Mouse (Mus musculus) ovary, postnatal 14 days (tissue): ENCODE measurements around the gene Rif1.

Source experiments
- DNase-seq: peaks from one replicate; pipeline ENCODE4 v3.0.0; 2022; ENCODE audit warnings: low spot score

The Rif1 gene

DNA sequence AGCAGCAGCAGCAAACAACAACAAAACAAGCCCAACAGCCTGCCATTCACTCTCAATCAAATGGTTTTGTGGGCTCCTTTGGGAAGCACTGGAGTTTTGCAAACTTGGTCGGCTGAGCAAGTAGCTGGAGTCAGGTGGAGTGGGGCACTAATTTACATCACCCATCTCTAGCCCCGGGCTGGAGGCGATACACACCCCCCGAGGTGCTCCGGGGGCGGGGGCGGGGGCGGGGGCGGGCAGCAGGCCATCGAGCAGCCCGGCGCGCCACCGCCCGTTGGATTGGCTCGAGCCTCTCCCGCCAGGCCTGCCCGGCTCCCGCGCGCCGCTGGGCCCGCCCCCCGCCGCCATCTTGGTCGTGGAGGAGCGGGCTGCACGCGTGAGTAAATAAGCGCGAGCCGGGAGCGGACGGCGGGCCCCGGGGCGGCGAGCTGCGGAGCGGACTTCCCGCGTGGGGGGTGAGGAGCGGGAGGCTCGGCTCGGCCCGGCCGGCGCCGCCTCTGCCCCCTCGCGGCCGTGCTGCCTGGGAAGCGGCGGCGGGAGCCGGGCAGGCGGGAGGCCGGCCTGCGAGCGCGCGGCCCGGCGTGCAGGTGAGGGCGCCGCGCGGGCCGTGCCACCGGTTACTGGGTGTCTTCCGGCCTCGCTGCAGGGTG is at the start of gene Rif1:
Gene Rif1 (plus strand): TSS at position 342 of the 650 bp plus-strand sequence.
- peak; percentile 79 for DNase-seq

- no peak for DNase-seq
Measured at GRCm38 (mm10) chr2:52027061-52027460, 45.6 kb upstream of the Rif1 start.

DNA sequence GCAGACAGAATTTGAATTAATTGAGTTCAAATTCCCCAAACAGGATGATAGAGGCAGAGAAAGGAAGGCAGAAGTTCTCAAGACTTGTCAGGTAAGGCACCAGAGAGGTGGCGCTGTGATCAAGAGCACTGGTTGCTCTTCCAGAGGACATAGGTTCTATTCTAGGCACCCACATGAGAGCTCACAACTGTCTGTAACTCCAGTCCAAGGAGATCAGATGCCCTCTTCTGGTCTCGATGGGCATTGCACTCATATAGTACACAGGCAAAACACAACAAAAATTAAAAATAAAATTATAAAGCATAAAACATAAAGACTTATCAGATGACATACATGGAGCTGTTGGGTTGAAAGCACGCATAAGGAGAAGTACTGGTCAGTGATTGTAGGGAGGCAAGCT is 43.2 kb upstream of the Rif1 start:
- DNase-seq, result no peak

- DNase-seq, result no peak
Measured at GRCm38 (mm10) chr2:52031491-52031890, 41.1 kb upstream of the Rif1 start.

GRCm38 (mm10) chr2:52034601-52035000 is 38.0 kb upstream of the Rif1 start:
- DNase-seq, result no peak

GRCm38 (mm10) chr2:52035144-52035543 is 37.5 kb upstream of the Rif1 start:
- no peak for DNase-seq

DNA sequence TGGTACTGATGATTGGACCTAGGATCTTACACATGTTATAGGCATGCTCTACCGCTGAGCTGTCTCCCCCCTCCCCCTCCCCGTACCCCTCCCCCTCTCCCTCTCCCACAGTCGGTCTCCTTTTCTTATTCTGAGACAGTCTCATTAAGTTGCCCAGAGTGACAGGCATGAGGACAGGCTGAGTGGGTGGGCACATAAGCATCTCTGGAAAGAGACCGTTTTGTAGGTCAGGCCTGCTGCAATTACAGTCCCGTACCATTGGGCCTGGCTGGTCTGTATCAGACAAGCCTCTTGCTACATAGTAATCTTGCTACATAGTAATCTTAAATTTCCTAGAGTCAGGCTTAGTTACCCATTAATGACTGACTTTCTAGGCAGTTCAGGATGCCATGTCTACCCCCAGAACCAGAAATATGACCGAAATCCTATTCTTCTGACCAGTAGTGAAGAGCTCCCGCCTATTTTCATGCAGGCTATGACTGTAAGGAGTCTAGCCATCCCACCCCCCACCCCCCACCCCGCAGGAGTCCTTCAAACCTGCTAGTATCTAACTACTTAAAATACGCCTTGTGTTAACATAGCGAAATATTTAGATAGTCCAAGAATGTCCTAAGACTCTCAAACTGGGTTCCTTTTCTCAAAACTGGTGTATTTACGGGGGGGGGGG is 35.6 kb upstream of the Rif1 start:
- no peak for DNase-seq

DNA sequence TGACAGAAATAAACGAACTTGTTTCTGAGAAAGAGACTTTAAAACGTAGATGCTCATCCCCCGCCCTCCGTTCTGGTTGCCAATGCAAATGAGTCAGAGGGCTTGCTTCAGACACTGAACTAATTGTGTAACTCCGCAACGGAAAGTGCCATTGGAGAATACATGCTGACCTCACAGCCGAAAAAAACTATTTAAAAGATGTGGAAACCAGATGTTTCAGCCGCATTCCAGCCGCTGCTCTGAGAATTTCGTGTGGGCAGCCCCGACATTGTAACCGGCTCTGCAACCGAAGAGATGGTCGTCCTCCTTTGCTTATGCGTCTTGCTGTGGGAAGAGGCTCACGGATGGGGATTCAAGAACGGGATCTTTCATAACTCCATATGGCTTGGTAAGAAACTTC is 34.8 kb upstream of the Rif1 start, which contains the start of gene Tnfaip6:
Gene Tnfaip6 (plus strand): TSS at position 128 of the 400 bp plus-strand sequence.
- peak; percentile 13 for DNase-seq

DNA sequence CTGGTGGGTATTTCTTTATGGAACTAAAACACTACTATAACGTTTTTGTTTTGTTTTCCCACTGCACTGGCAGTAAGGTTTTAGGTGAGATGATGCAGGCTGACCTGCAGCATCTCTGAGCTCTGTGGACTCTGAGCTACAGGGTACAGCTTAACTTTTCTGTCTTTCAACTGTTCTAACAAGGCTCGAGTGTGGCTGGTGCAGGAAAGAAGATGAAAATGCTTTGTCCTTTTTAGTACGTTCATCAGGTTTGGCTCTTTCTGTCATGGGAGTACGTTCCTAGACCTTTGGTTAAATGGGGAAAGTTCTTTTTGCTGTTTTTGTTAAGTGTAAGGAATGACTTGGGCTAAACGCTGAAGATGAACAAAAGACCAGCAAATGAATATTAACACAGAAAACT is 34.1 kb upstream of the Rif1 start:
- DNase-seq, result no peak

GRCm38 (mm10) chr2:52039083-52039801 is 33.4 kb upstream of the Rif1 start:
- DNase-seq, result no peak

- no peak for DNase-seq
Measured at GRCm38 (mm10) chr2:52042132-52042531, 30.5 kb upstream of the Rif1 start.

DNA sequence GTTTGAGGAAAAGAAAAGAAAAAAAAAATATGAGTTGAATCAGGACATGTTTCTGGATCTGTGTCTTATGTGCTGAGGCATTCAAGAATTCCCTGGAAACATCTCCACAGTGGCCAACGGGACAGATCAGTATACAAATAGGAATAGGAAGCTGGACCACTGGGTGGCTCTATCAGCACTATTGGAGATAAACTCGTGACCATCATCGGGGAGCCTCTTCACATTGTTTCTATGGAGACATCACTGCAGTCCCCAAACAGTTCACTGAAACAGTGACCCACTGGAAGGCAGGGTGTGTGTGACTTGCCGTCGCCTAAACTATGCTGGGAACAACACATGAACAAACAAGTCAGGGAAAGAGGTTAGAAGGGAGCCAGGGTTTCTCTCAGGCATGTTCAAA is 29.9 kb upstream of the Rif1 start:
- no peak for DNase-seq

GRCm38 (mm10) chr2:52043485-52043884 is 29.1 kb upstream of the Rif1 start:
- no peak for DNase-seq

GRCm38 (mm10) chr2:52046032-52046431 is 26.6 kb upstream of the Rif1 start:
- no peak for DNase-seq

DNA sequence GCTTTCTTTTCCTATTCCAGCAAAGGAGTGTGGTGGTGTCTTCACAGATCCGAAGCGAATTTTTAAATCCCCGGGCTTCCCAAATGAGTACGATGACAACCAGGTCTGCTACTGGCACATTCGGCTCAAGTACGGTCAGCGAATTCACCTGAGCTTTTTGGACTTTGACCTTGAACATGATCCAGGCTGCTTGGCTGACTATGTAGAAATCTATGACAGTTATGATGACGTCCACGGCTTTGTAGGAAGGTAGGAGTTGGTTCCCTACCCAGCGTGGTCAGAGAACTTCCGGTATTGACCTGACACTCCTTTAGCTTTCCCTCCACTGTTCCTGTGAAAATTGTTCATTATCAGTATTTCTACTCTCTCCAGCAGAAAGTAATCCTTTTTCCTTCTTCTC is 21.8 kb upstream of the Rif1 start:
- DNase-seq, result no peak

- no peak for DNase-seq
Measured at GRCm38 (mm10) chr2:52052335-52052734, 20.3 kb upstream of the Rif1 start.

GRCm38 (mm10) chr2:52053502-52053901 is 19.1 kb upstream of the Rif1 start:
- DNase-seq, result no peak

DNA sequence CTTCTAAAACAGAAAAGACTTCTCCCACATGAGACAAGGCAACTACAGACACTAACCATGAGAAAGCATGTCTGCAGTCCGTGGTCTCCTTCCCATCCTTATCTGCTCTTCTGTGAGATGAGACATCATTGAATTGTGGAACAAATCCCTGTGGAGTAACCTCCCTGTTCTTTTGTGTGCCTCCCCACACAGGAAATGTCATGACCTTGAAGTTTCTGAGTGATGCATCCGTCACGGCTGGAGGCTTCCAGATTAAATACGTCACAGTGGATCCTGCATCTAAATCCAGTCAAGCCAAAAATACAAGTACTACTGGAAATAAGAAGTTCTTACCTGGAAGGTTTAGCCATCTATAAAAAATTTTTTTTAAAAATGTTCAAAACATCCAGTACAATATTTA is 17.0 kb upstream of the Rif1 start:
- DNase-seq, result no peak

GRCm38 (mm10) chr2:52057099-52057498 is 15.5 kb upstream of the Rif1 start:
- DNase-seq, result no peak

DNA sequence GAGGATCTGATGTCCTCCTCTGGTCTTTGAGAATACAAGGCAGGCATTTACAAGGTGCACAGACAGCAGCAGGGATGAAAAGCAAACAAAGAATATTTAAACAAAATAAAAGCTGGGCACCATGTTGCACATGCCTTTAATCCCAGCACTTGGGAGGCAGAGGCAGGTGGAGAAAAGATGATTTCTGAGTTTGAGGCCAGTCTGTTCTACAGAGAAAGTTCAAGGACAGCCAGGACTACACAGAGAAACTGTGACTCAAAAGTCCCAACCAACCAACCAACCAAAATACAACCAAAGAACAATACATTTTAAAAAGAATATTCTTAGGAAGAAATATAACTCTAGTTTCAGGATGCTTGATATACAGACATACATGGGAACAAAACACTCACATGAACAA is 15.0 kb upstream of the Rif1 start:
- no peak for DNase-seq

GRCm38 (mm10) chr2:52068641-52069040 is 4.0 kb upstream of the Rif1 start:
- no peak for DNase-seq

DNA sequence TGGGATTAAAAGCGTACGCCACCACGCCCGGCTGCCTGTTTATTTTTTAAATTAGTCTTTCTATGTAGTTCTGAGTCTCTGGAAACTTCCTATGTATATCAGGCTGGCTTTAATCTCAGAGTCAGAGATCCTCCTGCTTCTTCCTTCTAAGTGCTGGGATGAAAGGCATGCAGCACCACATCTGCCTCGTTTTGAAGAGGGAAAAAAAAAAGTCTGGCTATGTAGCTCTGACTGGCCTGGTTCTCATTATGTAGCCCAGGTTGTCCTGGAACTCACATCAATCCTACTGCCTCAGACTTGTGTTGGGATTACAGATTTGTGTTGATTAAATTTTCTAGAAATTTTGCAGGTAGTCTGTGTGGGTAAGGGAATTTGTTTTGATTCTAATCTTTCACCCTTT is 1.8 kb upstream of the Rif1 start:
- DNase-seq, result no peak
